Mouse (Mus musculus): Measurements from ENCODE around the gene Mrpl39. TPM values are rescaled to one million over a fixed set of nuclear protein-coding genes. Genes with fewer than 3 reads are reported as not detected.

Gene Mrpl39
- total RNA-seq, 2 experiments from 2014 or later, result 32.8 to 33.2 TPM

- DNase-seq, result peak; percentile 70 to 72
- intact Hi-C loops (cut with DNase I), result no loop called here
Measured at GRCm38 (mm10) chr16:84703129-84703768, 32.3 kb downstream of the Mrpl39 start.

GRCm38 (mm10) chr16:84702230-84703128 lies 33.1 kb downstream of the Mrpl39 start:
- peak; percentile 48 to 56 for DNase-seq
- intact Hi-C loops (cut with DNase I), result no loop called here

- intact Hi-C loops (cut with DNase I), result no loop called here
- DNase-seq, result no peak
Measured at GRCm38 (mm10) chr16:84701041-84701440, 34.5 kb downstream of the Mrpl39 start.

- intact Hi-C loops (cut with DNase I), result no loop called here
- DNase-seq, result no peak
Measured at GRCm38 (mm10) chr16:84698708-84699107, 36.8 kb downstream of the Mrpl39 start.

- DNase-seq, result no peak
- intact Hi-C loops (cut with DNase I), result no loop called here
Measured at GRCm38 (mm10) chr16:84696178-84696577, 39.4 kb downstream of the Mrpl39 start.

GRCm38 (mm10) chr16:84681991-84682390 lies 53.6 kb downstream of the Mrpl39 start:
- DNase-seq, result no peak
- intact Hi-C loops (cut with DNase I), result no loop called here

- no peak for DNase-seq
- intact Hi-C loops (cut with DNase I), result no loop called here
Measured at GRCm38 (mm10) chr16:84680760-84681159, 54.8 kb downstream of the Mrpl39 start.

GRCm38 (mm10) chr16:84677292-84677691 lies 58.2 kb downstream of the Mrpl39 start:
- intact Hi-C loops (cut with DNase I), result no loop called here
- DNase-seq, result no peak

Small RNA genes lying within 50 kb of the gene (microRNA-seq; reads per million reads assigned to microRNA genes)
- gene Mir155, result 38.6 to 2,239 reads per million in 2 experiments

Other genes starting within 250 kb of the Mrpl39 start
- gene A730009L09Rik, start 220.6 kb downstream of the Mrpl39 start, total RNA-seq (2021), result not detected
- 10 to 100 TPM; 56.8 to 62.4 TPM for gene Jam2, start 38.4 kb upstream of the Mrpl39 start, total RNA-seq (2021)
- 10 to 100 TPM; 41.5 to 43.8 TPM for gene Gabpa, start 99.2 kb upstream of the Mrpl39 start, total RNA-seq (2021)
- 1,000 to 10,000 TPM; 1,607 to 1,650 TPM for gene Atp5j, start 99.9 kb upstream of the Mrpl39 start, total RNA-seq (2021)

All from heart, postnatal 14 days (tissue).